ENCODE assay signal across 24 mouse cellular contexts in the genomic region with DNA sequence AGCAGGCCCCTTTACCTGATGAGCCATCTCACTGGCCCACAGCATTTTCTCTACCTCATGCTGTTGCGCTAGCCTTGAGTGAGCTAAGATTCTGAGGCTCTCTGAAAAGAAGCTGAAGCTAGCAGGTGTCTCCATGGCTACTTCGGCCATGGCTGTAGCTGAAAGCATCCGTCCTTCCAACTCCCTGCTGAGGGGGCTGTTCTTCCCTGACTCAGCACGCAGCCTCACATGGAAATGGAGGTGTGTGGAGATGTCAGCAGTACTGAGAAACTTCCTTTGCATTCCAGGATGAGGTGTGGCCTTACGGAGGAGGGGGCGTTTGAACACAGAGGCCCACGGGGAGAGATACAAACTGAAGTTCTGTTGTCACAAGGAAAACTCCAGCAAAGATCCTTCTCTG.
"Had no signal": no experiment of that assay in that cellular context is flagged by ENCODE, and none has a peak within 500 bp of the region (broad histone marks: within the 10 kb centered on the region; RNA-seq: fewer than 3 reads in every experiment).

No protein-coding gene starts in this region.

- H3K4me3 ChIP-seq: liver, embryonic 13.5 days; liver, embryonic 15.5 days; lung, embryonic 15.5 days; midbrain, embryonic 12.5 days; myocyte; neural tube, embryonic 13.5 days; neural tube, embryonic 15.5 days; stomach, embryonic 15.5 days had no signal

- H3K36me3 ChIP-seq: liver, embryonic 13.5 days; liver, embryonic 15.5 days; lung, embryonic 15.5 days; midbrain, embryonic 12.5 days; neural tube, embryonic 13.5 days; neural tube, embryonic 15.5 days; stomach, embryonic 15.5 days had no signal

- ATAC-seq: liver, postnatal 0 days; lung, postnatal 0 days; midbrain, embryonic 16.5 days had no signal

- H3K27me3 ChIP-seq: liver, embryonic 13.5 days; liver, embryonic 15.5 days; lung, embryonic 15.5 days; neural tube, embryonic 13.5 days; neural tube, embryonic 15.5 days; stomach, embryonic 15.5 days had no signal

- DNase-seq: liver, embryonic 13.5 days; liver, postnatal 0 days; lung, adult 2 months; lung, postnatal 14 days; lung, postnatal 36 days; midbrain, embryonic 14.5 days; retina, postnatal 1 day; right cerebral cortex, postnatal 14 days; right cerebral cortex, postnatal 4 days; spleen, adult 18-20 months; thymus, adult 2 months; thymus, postnatal 25 days; thymus, postnatal 4 days had no signal

- H3K27ac ChIP-seq: liver, embryonic 13.5 days; liver, embryonic 15.5 days; lung, embryonic 15.5 days; macrophage; midbrain, embryonic 12.5 days; neural tube, embryonic 13.5 days; neural tube, embryonic 15.5 days; stomach, embryonic 15.5 days; stomach, postnatal 0 days had no signal

- H3K9me3 ChIP-seq: liver, embryonic 13.5 days; liver, embryonic 15.5 days; lung, embryonic 15.5 days; midbrain, embryonic 12.5 days; neural tube, embryonic 13.5 days; neural tube, embryonic 15.5 days; stomach, embryonic 15.5 days had no signal

- H3K9ac ChIP-seq: liver, embryonic 13.5 days; liver, embryonic 15.5 days; liver, postnatal 0 days; lung, embryonic 15.5 days; midbrain, embryonic 12.5 days; neural tube, embryonic 13.5 days; neural tube, embryonic 15.5 days; stomach, embryonic 15.5 days had no signal

- H3K4me1 ChIP-seq: liver, embryonic 13.5 days; liver, embryonic 15.5 days; lung, embryonic 15.5 days; midbrain, embryonic 12.5 days; stomach, embryonic 15.5 days had no signal

- H3K4me2 ChIP-seq: liver, embryonic 13.5 days; liver, embryonic 15.5 days; lung, embryonic 15.5 days; midbrain, embryonic 12.5 days; neural tube, embryonic 13.5 days; stomach, embryonic 15.5 days had no signal
